In the genomic region with DNA sequence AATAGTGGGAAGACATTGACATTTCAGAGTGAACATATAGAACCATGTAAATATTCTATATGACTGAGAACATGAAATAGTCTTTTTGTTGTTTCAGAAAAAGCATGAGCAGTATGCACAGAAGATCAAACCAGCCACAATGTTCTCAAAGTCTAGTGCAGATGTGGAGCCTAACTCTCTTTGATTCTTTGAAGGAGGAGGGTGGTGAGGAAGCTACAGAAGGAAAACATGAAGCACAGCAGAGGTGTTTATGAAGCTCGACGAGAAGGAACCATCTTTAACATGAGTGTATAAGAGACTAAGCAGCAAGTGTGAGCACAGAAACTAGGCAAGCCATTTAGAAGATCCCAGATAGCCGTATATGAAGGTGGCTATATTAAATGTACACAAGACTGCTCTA, we compare ENCODE assay signal across 24 mouse cellular contexts. TPM values are rescaled to one million over a fixed set of nuclear protein-coding genes. Genes with fewer than 3 reads are reported as not detected.
"Had no signal": no experiment of that assay in that cellular context is flagged by ENCODE, and none has a peak within 500 bp of the region (broad histone marks: within the 10 kb centered on the region; RNA-seq: fewer than 3 reads in every experiment).

No protein-coding gene starts in this region.

- H3K4me1 ChIP-seq: heart, embryonic 10.5 days; hindbrain, embryonic 10.5 days; hindbrain, embryonic 12.5 days; hindbrain, embryonic 15.5 days; intestine, embryonic 15.5 days; limb, embryonic 10.5 days; limb, embryonic 12.5 days had no signal

- H3K27me3 ChIP-seq: heart, embryonic 12.5 days; hindbrain, embryonic 12.5 days; hindbrain, embryonic 15.5 days; intestine, embryonic 15.5 days; limb, embryonic 12.5 days had no signal

- DNase-seq: gastrocnemius, adult 2 months; gastrocnemius, postnatal 10 days; gastrocnemius, postnatal 25 days; heart, adult 18-20 months; heart, postnatal 10 days; heart, postnatal 4 days; kidney, adult 18-20 months; kidney, adult 8-10 months; kidney, postnatal 10 days; kidney, postnatal 25 days; kidney, postnatal 4 days; liver had no signal

- ATAC-seq: hindbrain, postnatal 0 days; intestine, embryonic 15.5 days; intestine, postnatal 0 days had no signal

- H3K4me3 ChIP-seq: gastrocnemius, adult 2 months; heart, embryonic 10.5 days; heart, embryonic 12.5 days; hindbrain, embryonic 10.5 days; hindbrain, embryonic 12.5 days; hindbrain, embryonic 15.5 days; intestine, embryonic 15.5 days; layer of hippocampus, adult 2 months; left cerebral cortex, adult 2 months; limb, embryonic 10.5 days; limb, embryonic 12.5 days had no signal

- H3K36me3 ChIP-seq: heart, embryonic 10.5 days; heart, embryonic 12.5 days; hindbrain, embryonic 10.5 days; hindbrain, embryonic 12.5 days; hindbrain, embryonic 15.5 days; intestine, embryonic 15.5 days; limb, embryonic 10.5 days; limb, embryonic 12.5 days had no signal

- H3K27ac ChIP-seq: gastrocnemius, adult 2 months; heart, embryonic 10.5 days; hindbrain, embryonic 10.5 days; hindbrain, embryonic 12.5 days; hindbrain, embryonic 15.5 days; hindbrain, postnatal 0 days; intestine, embryonic 15.5 days; layer of hippocampus, adult 2 months; left cerebral cortex, adult 2 months; limb, embryonic 10.5 days; limb, embryonic 12.5 days had no signal

RNA-seq across cellular contexts. Expression of a gene that starts 6.5 kb away (rescaled TPM):
- polyA plus RNA-seq: heart, embryonic 10.5 days; hindbrain, embryonic 10.5 days; hindbrain, embryonic 12.5 days; hindbrain, embryonic 15.5 days; limb, embryonic 10.5 days had no signal
